Mouse (Mus musculus) forebrain, embryonic 16.5 days (tissue): Measurements from ENCODE around the gene Diablo. TPM values are rescaled to one million over a fixed set of nuclear protein-coding genes. Genes with fewer than 3 reads are reported as not detected.

Experiments used
- ATAC-seq: fragments of 200-750 bp; cut with Nextera tagmentation; 2 replicates; pipeline ENCODE4 v1.8.0; 2017; ENCODE audit warnings: mild to moderate bottlenecking, moderate library complexity
- H3K27ac ChIP-seq: fragments of 300-500 bp; sonication (generic); 2 replicates; pipeline ENCODE4 v1.5.1; 2014; ENCODE audit warnings: low read length, control low read depth
- H3K27me3 ChIP-seq: fragments of 300-500 bp; sonication (generic); replicated peaks from 2 replicates; pipeline ENCODE4 v1.6.1; 2014; ENCODE audit warnings: low read length; ENCODE audit not compliant: control insufficient read depth, insufficient read depth
- H3K36me3 ChIP-seq: fragments of 300-500 bp; sonication (generic); 2 replicates; pipeline ENCODE4 v1.6.1; 2014; ENCODE audit not compliant: control insufficient read depth, insufficient read depth
- H3K4me1 ChIP-seq: fragments of 300-500 bp; sonication (generic); replicated peaks from 2 replicates; pipeline ENCODE4 v1.6.1; 2014; ENCODE audit warnings: low read length; ENCODE audit not compliant: control insufficient read depth, insufficient read depth
- H3K4me2 ChIP-seq: fragments of 300-500 bp; sonication (generic); 2 replicates; pipeline ENCODE4 v1.6.1; 2014; ENCODE audit warnings: mild to moderate bottlenecking, low read length, control low read depth
- H3K4me3 ChIP-seq: fragments of 300-500 bp; sonication (generic); replicated peaks from 2 replicates; pipeline ENCODE4 v1.5.1; 2014; ENCODE audit warnings: mild to moderate bottlenecking, low read length, control low read depth
- H3K9ac ChIP-seq: fragments of 300-500 bp; sonication (generic); replicated peaks from 2 replicates; pipeline ENCODE4 v1.6.1; 2014; ENCODE audit warnings: low read depth, low read length, control low read depth
- H3K9me3 ChIP-seq: fragments of 300-500 bp; sonication (generic); 2 replicates; pipeline ENCODE4 v1.6.1; 2016; ENCODE audit warnings: low read length; ENCODE audit not compliant: control insufficient read depth
- WGBS: fragments of 180-500 bp; shearing (Covaris S2); extraction: QIAGEN DNeasy Blood & Tissue Kit; methylation state at CpG from one replicate; pipeline ENCODE4 v1.1.7; 2014; 5-methylcytosine and 5-hydroxymethylcytosine counted together
- microRNA-seq: library from miRNA; unstranded; fragments of <30 nt; microRNA quantifications from one replicate; pipeline ENCODE4, GENCODE M21; 2017
- polyA plus RNA-seq: library from polyadenylated mRNA; unstranded; fragments of >200 nt; fragmentation: Nextera tagmentation; extraction: Ambion mirVana; gene quantifications from 2 replicates; pipeline ENCODE4 v1.2.1, GENCODE M21; 2015

Gene Diablo
- polyA plus RNA-seq, 1 experiment from 2014 or later = 116 TPM

DNA sequence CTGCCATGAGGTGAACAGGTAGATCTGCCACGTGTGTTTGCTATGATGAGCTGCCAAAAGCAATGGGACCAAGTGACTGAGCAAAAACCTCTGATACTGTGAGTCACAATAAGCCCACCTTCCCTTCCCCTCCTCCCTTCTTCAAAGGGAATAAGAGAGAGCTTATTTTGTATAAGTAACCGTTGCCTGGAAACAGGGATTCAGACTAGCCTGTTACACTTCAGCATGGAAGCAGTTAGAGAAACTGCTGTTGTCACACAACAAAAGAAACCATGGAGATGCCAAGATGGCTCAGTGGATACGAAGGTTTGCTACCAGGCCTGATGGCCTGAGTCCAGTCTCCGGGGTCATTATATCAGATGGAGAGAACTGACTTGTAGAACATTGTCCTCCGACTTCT is 50.2 kb downstream of the Diablo start:
- Histone ChIP-seq H3K36me3 (no peaks in the 10 kb centered on the region), H3K4me1 (no peaks in the 10 kb centered on the region), H3K27ac (no peak overlapping the region), H3K9me3 (no peaks in the 10 kb centered on the region), H3K4me3 (no peak overlapping the region), H3K4me2 (no peak overlapping the region), H3K27me3 (no peaks in the 10 kb centered on the region), H3K9ac (no peak overlapping the region)
- 66% methylated on average over 5 of the region's 5 CpGs for WGBS
- ATAC-seq = no peak

DNA sequence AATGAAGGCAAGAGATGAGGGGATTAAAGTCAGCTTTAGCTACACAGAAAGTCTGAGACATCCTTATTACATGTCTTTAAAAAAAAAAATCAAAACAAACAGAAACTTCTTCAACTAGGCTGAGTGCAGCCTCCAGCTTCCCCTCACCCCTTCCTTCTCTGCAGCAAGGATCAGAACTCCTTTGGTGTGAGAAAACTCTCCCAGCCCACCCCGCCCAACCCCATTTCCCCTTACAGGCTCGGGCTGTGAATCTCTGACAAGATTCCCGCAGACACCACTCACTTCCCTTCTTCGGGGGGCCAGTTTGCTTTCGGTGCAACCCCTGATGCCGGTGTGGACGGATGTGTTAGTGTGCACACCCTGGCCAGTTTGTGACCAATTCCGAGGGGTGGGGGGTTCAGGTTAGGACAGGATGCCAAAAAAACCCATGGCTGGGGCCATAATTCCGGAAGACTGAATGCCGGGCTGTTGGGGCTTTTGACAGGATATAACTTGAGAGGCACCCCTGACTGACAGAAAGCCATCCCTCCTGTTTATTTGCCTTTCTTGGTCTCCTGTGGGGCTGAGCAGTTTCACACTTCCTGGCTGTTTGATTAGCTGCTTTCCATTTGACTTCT is 53.1 kb downstream of the Diablo start:
- Histone ChIP-seq H3K4me1 (no peaks in the 10 kb centered on the region), H3K9me3 (no peaks in the 10 kb centered on the region), H3K4me3 (no peak overlapping the region), H3K27ac (no peak overlapping the region), H3K27me3 (no peaks in the 10 kb centered on the region), H3K4me2 (no peak overlapping the region), H3K9ac (no peak overlapping the region), H3K36me3 (no peaks in the 10 kb centered on the region)
- WGBS = 75% methylated on average over 10 of the region's 10 CpGs
- ATAC-seq = no peak

DNA sequence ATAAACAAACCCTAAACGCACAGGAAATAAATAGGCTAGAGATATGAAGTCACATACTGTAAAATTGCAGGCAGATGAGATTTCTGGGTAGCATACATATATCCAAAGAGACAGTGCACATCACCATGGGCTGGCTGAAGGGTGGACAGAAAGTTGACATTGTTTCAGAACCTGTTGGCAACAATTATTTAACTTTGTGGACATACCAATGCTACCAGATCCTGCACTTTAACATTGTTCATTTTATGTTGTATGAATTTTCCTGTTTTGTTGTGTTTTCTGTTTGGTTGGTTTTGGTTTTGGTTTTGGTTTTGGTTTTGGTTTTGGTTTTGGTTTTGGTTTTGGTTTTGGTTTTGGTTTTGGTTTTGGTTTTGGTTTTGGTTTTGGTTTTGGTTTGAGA is 59.3 kb downstream of the Diablo start:
- H3K4me2 ChIP-seq = no peak overlapping the region
- no peak for ATAC-seq
- no peak overlapping the region for H3K27ac ChIP-seq
- H3K36me3 ChIP-seq = no peaks in the 10 kb centered on the region
- H3K27me3 ChIP-seq = no peaks in the 10 kb centered on the region
- no peak overlapping the region for H3K4me3 ChIP-seq
- H3K4me1 ChIP-seq = no peaks in the 10 kb centered on the region
- H3K9me3 ChIP-seq = no peaks in the 10 kb centered on the region
- H3K9ac ChIP-seq = no peak overlapping the region
- 90% methylated on average over 1 of the region's 1 CpGs for WGBS

DNA sequence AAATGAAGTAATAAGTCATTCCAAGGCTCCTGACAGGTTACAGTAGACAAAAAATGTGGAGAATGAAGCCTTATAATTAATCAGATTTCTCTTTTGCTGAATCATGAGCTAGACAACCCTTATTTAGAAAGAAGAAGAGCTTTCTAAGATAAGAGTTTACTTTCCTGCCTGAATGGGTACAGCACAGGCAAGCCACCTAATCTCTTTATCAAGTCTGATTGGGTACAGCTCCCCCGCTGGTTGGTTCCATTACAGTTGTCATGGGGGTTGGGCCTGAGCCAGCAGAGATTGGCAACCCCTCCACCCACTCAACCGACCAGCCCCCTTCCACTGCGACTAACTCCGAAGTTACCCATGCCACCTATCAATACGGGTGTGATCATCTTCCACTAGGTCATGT is 62.6 kb downstream of the Diablo start:
- WGBS = 62% methylated on average over 5 of the region's 5 CpGs
- H3K4me1 ChIP-seq = no peaks in the 10 kb centered on the region
- peaks cover 4% of the 10 kb centered on the region; the same call in 1 of the 2 replicates for H3K36me3 ChIP-seq
- no peaks in the 10 kb centered on the region for H3K9me3 ChIP-seq
- H3K4me2 ChIP-seq = no peak overlapping the region
- no peak for ATAC-seq
- no peak overlapping the region for H3K9ac ChIP-seq
- H3K27me3 ChIP-seq = no peaks in the 10 kb centered on the region
- H3K27ac ChIP-seq = no peak overlapping the region
- H3K4me3 ChIP-seq = no peak overlapping the region

Small RNA genes lying within 50 kb of the gene (microRNA-seq; reads per million reads assigned to microRNA genes)
- gene Mir7647 = not detected

Other genes starting within 250 kb of the Diablo start
- 81.9 and 84.3 TPM in 2 replicates for gene Bcl7a, start 180.3 kb downstream of the Diablo start, polyA plus RNA-seq
- 18.0 and 18.1 TPM in 2 replicates for gene Mlxip, start 129.4 kb downstream of the Diablo start, polyA plus RNA-seq
- 0.24 and 0.43 TPM in 2 replicates for gene Lrrc43, start 34.9 kb downstream of the Diablo start, polyA plus RNA-seq
- not detected in 2 replicates for gene Il31, start 34.7 kb downstream of the Diablo start, polyA plus RNA-seq
- 1.8 and 2.5 TPM in 2 replicates for gene B3gnt4, start 13.7 kb downstream of the Diablo start, polyA plus RNA-seq
- 2.3 and 4.1 TPM in 2 replicates for gene Gm49027, start 1.3 kb upstream of the Diablo start, polyA plus RNA-seq
- 44.1 and 44.9 TPM in 2 replicates for gene Vps33a, start 48.9 kb upstream of the Diablo start, polyA plus RNA-seq
- 83.1 and 93.0 TPM in 2 replicates for gene Clip1, start 160.4 kb upstream of the Diablo start, polyA plus RNA-seq
- 92.7 and 96.1 TPM in 2 replicates for gene Zcchc8, start 196.9 kb upstream of the Diablo start, polyA plus RNA-seq
- gene Rsrc2, start 225.2 kb upstream of the Diablo start, polyA plus RNA-seq = 145 and 163 TPM in 2 replicates
- gene Kntc1, start 225.5 kb upstream of the Diablo start, polyA plus RNA-seq = 12.6 and 12.8 TPM in 2 replicates